Mouse (Mus musculus) liver, postnatal 0 days (tissue): Measurements from ENCODE around the gene Zfp933. TPM values are rescaled to one million over a fixed set of nuclear protein-coding genes. Genes with fewer than 3 reads are reported as not detected.
"Not testable (repeated sequence)": the region's sequence is repeated elsewhere in the genome, so short reads cannot be mapped to it uniquely, and the experiment has no call there.

Experiments used
- ATAC-seq: fragments of 200-750 bp; cut with Nextera tagmentation; 2 replicates; pipeline ENCODE4 v1.8.0; 2017; ENCODE audit warnings: mild to moderate bottlenecking, moderate library complexity
- DNase-seq: peaks from one replicate; pipeline ENCODE4 v3.0.0-alpha.2; 2016
- H3K27ac ChIP-seq: fragments of 300-500 bp; sonication (generic); 2 replicates; pipeline ENCODE4 v1.5.1; 2014; ENCODE audit warnings: antibody characterized with exemption, moderate library complexity, mild to moderate bottlenecking, low read depth
- H3K27me3 ChIP-seq: fragments of 300-500 bp; sonication (generic); 2 replicates; pipeline ENCODE4 v1.6.1; 2014; ENCODE audit warnings: low read length, control low read depth, mixed read lengths; ENCODE audit not compliant: insufficient read depth
- H3K36me3 ChIP-seq: fragments of 300-500 bp; sonication (generic); replicated peaks from 2 replicates; pipeline ENCODE4 v1.6.1; 2014; ENCODE audit warnings: mild to moderate bottlenecking, control low read depth, low read length, moderate library complexity, mixed read lengths; ENCODE audit not compliant: insufficient read depth
- H3K4me1 ChIP-seq: fragments of 300-500 bp; sonication (generic); 2 replicates; pipeline ENCODE4 v1.6.1; 2014; ENCODE audit warnings: antibody characterized with exemption, mild to moderate bottlenecking, control low read depth; ENCODE audit not compliant: insufficient read depth
- H3K4me2 ChIP-seq: fragments of 300-500 bp; sonication (generic); 2 replicates; pipeline ENCODE4 v1.6.1; 2014; ENCODE audit warnings: low read depth, mild to moderate bottlenecking, low read length, moderate library complexity, mixed read lengths
- H3K4me3 ChIP-seq: fragments of 300-500 bp; sonication (generic); 2 replicates; pipeline ENCODE4 v1.5.1; 2014; ENCODE audit warnings: low read depth, low read length
- H3K9ac ChIP-seq: fragments of 300-500 bp; sonication (generic); replicated peaks from 2 replicates; pipeline ENCODE4 v1.6.1; 2014; ENCODE audit warnings: mild to moderate bottlenecking, moderate library complexity
- H3K9me3 ChIP-seq: fragments of 300-500 bp; sonication (generic); 2 replicates; pipeline ENCODE4 v1.6.1; 2016; ENCODE audit warnings: mild to moderate bottlenecking, control low read depth, low read length, mixed read lengths
- CTCF ChIP-seq: sonication (generic); IDR thresholded peaks from 2 replicates; pipeline ENCODE4 v1.5.1; 2016; ENCODE audit warnings: antibody characterized with exemption, low read depth
- EP300 ChIP-seq: IDR thresholded peaks from 2 replicates; pipeline ENCODE4 v1.6.1; 2016; ENCODE audit warnings: antibody characterized with exemption, low read depth, mild to moderate bottlenecking
- WGBS: fragments of 180-500 bp; shearing (Covaris S2); extraction: QIAGEN DNeasy Blood & Tissue Kit; methylation state at CpG from one replicate; pipeline ENCODE4 v1.1.7; 2014; ENCODE audit not compliant: insufficient replicate concordance; 5-methylcytosine and 5-hydroxymethylcytosine counted together
- polyA plus RNA-seq: library from polyadenylated mRNA; unstranded; fragments of >200 nt; fragmentation: Nextera tagmentation; extraction: Ambion mirVana; gene quantifications from 2 replicates; pipeline ENCODE4 v1.2.1, GENCODE M21; 2015

The Zfp933 gene
- polyA plus RNA-seq, 1 experiment from 2014 or later: 1.7 TPM

- H3K4me3 ChIP-seq: no peak overlapping the region
- peaks cover 22% of the 10 kb centered on the region for H3K4me1 ChIP-seq
- no peaks in the 10 kb centered on the region for H3K9me3 ChIP-seq
- ATAC-seq: no peak
- no peaks in the 10 kb centered on the region for H3K27me3 ChIP-seq
- H3K4me2 ChIP-seq: no peak overlapping the region
- no peak for TF ChIP-seq EP300
- TF ChIP-seq CTCF: no peak
- WGBS: 93% methylated on average over 9 of the region's 9 CpGs
- peaks cover 44% of the 10 kb centered on the region for H3K36me3 ChIP-seq
- peak; percentile 12 for DNase-seq
- no peak overlapping the region for H3K27ac ChIP-seq
- H3K9ac ChIP-seq: no peak overlapping the region
These were observed 17.9 kb upstream of the Zfp933 start for GRCm38 (mm10) chr4:147866056-147866455.

DNA sequence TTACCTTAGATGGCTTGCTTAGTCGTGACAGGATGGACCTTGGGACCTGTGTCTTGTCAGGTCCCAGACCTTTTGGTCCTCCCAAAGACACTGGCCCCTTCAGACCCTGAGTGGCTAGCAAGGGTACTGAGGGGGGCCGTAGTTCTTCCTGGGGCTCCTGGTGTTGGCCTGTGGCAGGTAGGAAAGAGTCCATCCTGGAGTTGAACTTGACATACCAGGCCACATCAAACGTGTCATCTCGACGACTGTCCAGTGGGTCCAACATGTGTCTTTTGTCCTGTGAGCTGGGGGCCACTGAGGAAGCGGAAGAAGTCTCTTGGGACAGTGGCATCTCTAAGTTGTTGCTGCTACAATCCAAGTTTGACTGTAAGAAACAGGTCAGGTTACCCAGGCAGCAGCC, 17.5 kb upstream of the Zfp933 start:
- H3K27ac ChIP-seq: no peak overlapping the region
- peaks cover 22% of the 10 kb centered on the region for H3K4me1 ChIP-seq
- H3K27me3 ChIP-seq: no peaks in the 10 kb centered on the region
- no peak overlapping the region for H3K4me2 ChIP-seq
- TF ChIP-seq EP300 (no peak), CTCF (no peak)
- H3K36me3 ChIP-seq: peaks cover 48% of the 10 kb centered on the region
- 95% methylated on average over 6 of the region's 6 CpGs for WGBS
- DNase-seq (peak; percentile 11), ATAC-seq (no peak)
- no peak overlapping the region for H3K4me3 ChIP-seq
- H3K9ac ChIP-seq: no peak overlapping the region
- H3K9me3 ChIP-seq: no peaks in the 10 kb centered on the region

DNA sequence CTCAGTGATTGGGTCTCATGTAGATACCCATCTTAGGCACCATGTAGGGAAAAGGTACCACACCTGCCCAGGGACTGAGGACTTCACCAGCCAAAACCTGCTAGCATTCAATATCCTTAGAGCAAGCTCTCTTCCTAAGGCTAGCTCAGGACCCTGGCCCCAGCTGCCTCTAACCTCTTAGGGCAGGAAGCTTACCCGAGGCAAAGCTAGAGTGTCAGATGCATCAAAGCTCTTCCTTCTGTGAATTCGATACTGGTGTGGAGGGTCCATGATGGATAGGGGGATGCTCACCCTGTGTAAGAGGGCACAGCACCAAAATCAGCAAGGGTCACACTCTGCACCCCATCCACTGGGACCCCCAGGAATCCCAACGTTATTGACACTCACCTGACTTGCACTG, 13.9 kb upstream of the Zfp933 start:
- H3K4me1 ChIP-seq: peaks cover 6% of the 10 kb centered on the region
- no peaks in the 10 kb centered on the region for H3K9me3 ChIP-seq
- H3K27ac ChIP-seq: no peak overlapping the region
- no peak overlapping the region for H3K4me2 ChIP-seq
- 86% methylated on average over 3 of the region's 3 CpGs for WGBS
- H3K9ac ChIP-seq: no peak overlapping the region
- TF ChIP-seq CTCF (no peak), EP300 (no peak)
- no peak for ATAC-seq
- no peaks in the 10 kb centered on the region for H3K27me3 ChIP-seq
- H3K36me3 ChIP-seq: peaks cover 49% of the 10 kb centered on the region
- DNase-seq: no peak
- H3K4me3 ChIP-seq: no peak overlapping the region

- Histone ChIP-seq H3K27me3 (no peaks in the 10 kb centered on the region), H3K4me2 (no peak overlapping the region), H3K27ac (no peak overlapping the region), H3K9ac (no peak overlapping the region), H3K36me3 (no peaks in the 10 kb centered on the region), H3K4me1 (peaks cover 14% of the 10 kb centered on the region), H3K4me3 (no peak overlapping the region), H3K9me3 (no peaks in the 10 kb centered on the region)
- ATAC-seq: no peak
- DNase-seq: no peak
- TF ChIP-seq EP300 (no peak), CTCF (no peak)
- WGBS: 80% methylated on average over 2 of the region's 2 CpGs
These were observed 2.6 kb upstream of the Zfp933 start for GRCm38 (mm10) chr4:147850776-147851175.

- 4% methylated on average over 4 of the region's 4 CpGs for WGBS
- peak; percentile 74 for ATAC-seq
- H3K4me3 ChIP-seq: peak overlapping the region; percentile 94
- H3K4me1 ChIP-seq: peaks cover 14% of the 10 kb centered on the region
- no peaks in the 10 kb centered on the region for H3K27me3 ChIP-seq
- H3K9ac ChIP-seq: peak overlapping the region; percentile 80
- peak overlapping the region; percentile 70 for H3K27ac ChIP-seq
- peak; percentile 24; the same call in 1 of the 2 replicates for TF ChIP-seq EP300
- no peak for TF ChIP-seq CTCF
- H3K4me2 ChIP-seq: peak overlapping the region; percentile 86
- H3K36me3 ChIP-seq: no peaks in the 10 kb centered on the region; the same call in 1 of the 2 replicates
- no peaks in the 10 kb centered on the region for H3K9me3 ChIP-seq
- DNase-seq: no peak
These were observed 422 bp upstream of the Zfp933 start for GRCm38 (mm10) chr4:147848584-147848991.

- Histone ChIP-seq H3K4me1 (peaks cover 4% of the 10 kb centered on the region), H3K9me3 (peaks cover 9% of the 10 kb centered on the region; the same call in 1 of the 2 replicates), H3K4me3 (no peak overlapping the region), H3K27ac (no peak overlapping the region), H3K4me2 (no peak overlapping the region), H3K27me3 (no peaks in the 10 kb centered on the region), H3K9ac (no peak overlapping the region), H3K36me3 (peaks cover 7% of the 10 kb centered on the region; the same call in 1 of the 2 replicates)
- DNase-seq: no peak
- no peak for ATAC-seq
- TF ChIP-seq EP300 (no peak), CTCF (no peak)
- WGBS: 90% methylated on average over 3 of the region's 3 CpGs
These were observed 5.3 kb downstream of the Zfp933 start for GRCm38 (mm10) chr4:147842871-147843270.

DNA sequence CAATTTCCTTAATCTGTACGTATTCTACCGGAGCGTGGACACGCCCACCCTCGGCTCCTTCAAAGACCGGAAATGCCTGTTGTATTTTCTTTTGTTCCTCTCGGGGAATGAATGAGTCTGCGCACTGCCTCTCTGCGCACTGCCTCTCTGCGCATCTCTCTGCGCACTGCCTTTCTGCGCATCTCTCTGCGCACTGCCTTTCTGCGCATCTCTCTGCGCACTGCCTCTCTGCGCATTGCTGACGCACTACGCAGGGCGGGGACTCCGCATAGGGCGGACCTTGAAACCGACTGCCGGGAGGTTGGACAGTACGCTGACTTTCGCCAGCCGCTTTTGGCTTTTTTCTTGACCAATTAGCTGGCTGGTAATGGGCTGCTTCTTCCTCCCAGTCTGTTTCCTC, 8.9 kb downstream of the Zfp933 start:
- H3K27me3 ChIP-seq, H3K9me3 ChIP-seq, H3K27ac ChIP-seq, H3K4me1 ChIP-seq, H3K4me3 ChIP-seq, H3K36me3 ChIP-seq, DNase-seq, H3K4me2 ChIP-seq, ATAC-seq, H3K9ac ChIP-seq: not testable (repeated sequence)
- 95% methylated on average over 6 of the region's 26 CpGs for WGBS
